Mouse (Mus musculus) gastrocnemius, postnatal 25 days (tissue): ENCODE measurements around the gene Gm45234. TPM values are rescaled to one million over a fixed set of nuclear protein-coding genes. Genes with fewer than 3 reads are reported as not detected.

ENCODE experiments used
- DNase-seq: peaks from one replicate; pipeline ENCODE4 v3.0.0; 2022
- total RNA-seq, 2 experiments: library from RNA; stranded (reverse); gene quantifications; 1 replicate in 1 of 2; 2 replicates in 1 of 2; pipeline ENCODE4 v1.2.3; 2021

The Gm45234 gene
- total RNA-seq, 2 experiments from 2014 or later, result 2.2 TPM; not detected in 1

- peak; percentile 23 for DNase-seq
These were observed 15.5 kb downstream of the Gm45234 start for GRCm38 (mm10) chr6:124740211-124740887.

GRCm38 (mm10) chr6:124739231-124739796 is 16.5 kb downstream of the Gm45234 start:
- no peak for DNase-seq

- peak; percentile 31 for DNase-seq
These were observed 17.3 kb downstream of the Gm45234 start, which contains the start of gene Ptpn6 for GRCm38 (mm10) chr6:124738511-124739023. Gene Ptpn6 (minus strand): TSS chr6:124738714.

GRCm38 (mm10) chr6:124737040-124737439 is 18.8 kb downstream of the Gm45234 start:
- no peak for DNase-seq

GRCm38 (mm10) chr6:124734417-124734816 is 21.4 kb downstream of the Gm45234 start:
- no peak for DNase-seq

DNA sequence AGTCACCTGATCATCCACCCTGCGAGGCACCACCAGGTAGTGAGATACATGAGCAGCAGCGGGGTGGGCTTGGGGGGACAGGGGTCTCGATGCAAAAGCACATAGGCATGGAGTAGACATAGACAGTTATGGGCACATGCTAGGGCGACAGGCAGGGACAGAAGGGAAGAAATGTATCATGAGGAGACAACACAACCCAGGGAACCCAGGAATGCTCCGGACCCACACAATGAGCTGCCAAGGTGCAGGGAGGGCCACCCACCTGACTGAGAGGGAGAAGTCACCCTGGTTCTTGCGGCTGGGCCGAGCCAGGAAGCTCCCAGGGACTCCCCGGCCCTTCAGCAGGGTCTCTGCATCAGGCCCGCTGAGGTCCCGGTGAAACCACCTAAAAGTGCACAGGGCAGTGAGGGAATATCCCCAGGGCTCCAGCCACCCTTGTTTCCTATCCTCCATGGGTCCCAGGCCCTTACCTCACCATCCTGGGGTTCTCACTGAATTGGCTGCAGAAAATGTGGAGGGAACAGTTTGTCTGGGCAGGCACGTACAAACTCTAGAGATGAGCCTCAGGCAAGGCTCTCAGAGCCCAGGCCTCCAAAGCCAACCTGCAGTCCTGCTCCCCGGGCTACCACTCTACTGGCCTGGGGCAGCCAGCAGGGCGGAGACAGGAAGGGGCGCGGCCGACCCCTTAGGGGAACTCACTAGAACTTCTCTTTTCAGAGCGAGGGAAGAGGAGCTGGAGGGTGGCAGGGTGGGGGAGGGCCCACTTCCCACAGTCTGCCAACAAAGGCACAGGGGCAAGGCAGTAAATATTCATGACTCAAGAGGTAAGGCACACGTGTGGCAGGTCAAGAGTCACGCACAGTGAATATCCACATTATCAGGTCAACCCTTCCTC is 23.1 kb downstream of the Gm45234 start:
- DNase-seq, result peak; percentile 57

DNA sequence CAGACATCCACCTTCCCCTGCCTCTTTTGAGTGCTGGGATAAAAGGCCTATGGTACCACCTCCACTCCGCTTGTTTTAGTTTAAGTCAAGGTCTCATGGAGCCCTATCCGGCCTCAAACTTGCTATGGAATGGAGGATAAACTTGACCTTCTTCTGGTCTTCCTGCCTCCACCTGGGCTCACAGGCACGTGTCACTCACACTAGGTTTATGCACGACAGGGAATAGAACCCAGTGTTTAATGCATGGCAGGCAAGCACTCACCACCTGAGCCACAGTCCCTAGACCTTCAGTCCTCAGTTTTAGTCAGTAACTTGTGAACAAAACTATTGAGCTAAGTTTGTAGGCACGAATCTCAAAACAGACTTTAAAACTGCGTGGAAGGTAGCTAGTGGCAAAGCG is 24.8 kb downstream of the Gm45234 start:
- DNase-seq, result no peak

GRCm38 (mm10) chr6:124729850-124730705 is 25.7 kb downstream of the Gm45234 start:
- DNase-seq, result no peak

- DNase-seq, result no peak
These were observed 27.2 kb downstream of the Gm45234 start for GRCm38 (mm10) chr6:124728621-124729020.

GRCm38 (mm10) chr6:124724472-124724871 is 31.3 kb downstream of the Gm45234 start:
- DNase-seq, result no peak

GRCm38 (mm10) chr6:124723541-124723940 is 32.3 kb downstream of the Gm45234 start:
- no peak for DNase-seq

- no peak for DNase-seq
These were observed 32.8 kb downstream of the Gm45234 start for GRCm38 (mm10) chr6:124722876-124723473.

GRCm38 (mm10) chr6:124720904-124721303 is 34.9 kb downstream of the Gm45234 start:
- no peak for DNase-seq

- no peak for DNase-seq
These were observed 36.4 kb downstream of the Gm45234 start for GRCm38 (mm10) chr6:124719354-124719978.

DNA sequence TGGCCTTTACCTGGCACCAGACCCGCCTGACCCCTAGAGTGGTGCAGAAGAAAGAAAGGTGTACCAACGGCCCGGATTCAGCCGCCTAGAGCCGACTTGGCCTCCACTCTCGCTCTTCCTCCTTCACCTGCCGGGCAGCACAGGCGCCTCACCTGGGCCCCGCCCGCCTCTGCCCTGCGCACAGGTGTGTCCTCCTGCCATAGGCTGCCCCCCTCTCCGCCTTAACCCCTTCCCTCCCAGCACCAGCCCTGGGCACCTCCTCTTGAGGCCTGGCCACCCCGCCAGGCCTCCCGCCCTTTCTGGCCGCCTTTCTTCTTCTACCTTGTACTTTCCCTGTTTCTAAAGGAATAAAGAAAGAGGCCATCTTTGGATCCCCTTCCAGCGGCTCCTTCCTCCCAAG is 37.1 kb downstream of the Gm45234 start:
- no peak for DNase-seq

DNA sequence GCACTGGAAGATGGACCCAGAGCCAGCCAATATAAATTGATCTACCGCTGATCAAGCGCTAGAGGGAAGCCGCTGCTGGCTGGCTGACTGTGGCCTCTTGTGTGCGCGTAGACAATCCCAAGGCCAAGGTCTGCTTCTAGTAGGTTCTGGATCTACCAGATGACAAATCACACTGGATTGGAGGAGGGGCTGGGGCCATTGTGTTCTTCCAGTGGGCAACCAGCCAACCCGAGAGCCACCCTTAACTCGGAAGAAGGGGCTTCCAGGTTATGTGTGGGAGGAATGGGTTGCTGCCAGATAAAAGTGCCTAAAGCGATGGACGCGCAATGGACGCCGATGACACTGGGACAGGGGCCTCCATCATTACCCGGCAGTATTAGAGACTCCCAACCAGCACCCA is 37.9 kb downstream of the Gm45234 start:
- DNase-seq, result no peak

- DNase-seq, result no peak
These were observed 38.8 kb downstream of the Gm45234 start for GRCm38 (mm10) chr6:124716864-124717490.

GRCm38 (mm10) chr6:124712918-124713317 is 42.9 kb downstream of the Gm45234 start:
- DNase-seq, result no peak

GRCm38 (mm10) chr6:124711824-124712782 is 43.7 kb downstream of the Gm45234 start, which contains the start of the genes Emg1 and Phb2:
Gene Emg1 (minus strand): TSS chr6:124712178.
Gene Phb2 (plus strand): TSS chr6:124712336.
- peak; percentile 98 for DNase-seq
